Mouse (Mus musculus) testis, adult 2 months (tissue): ENCODE data around the gene Shisa8. TPM values are rescaled to one million over a fixed set of nuclear protein-coding genes. Genes with fewer than 3 reads are reported as not detected.

Experiments used
- H3K27ac ChIP-seq: fragments of 200-500 bp; 2 replicates; pipeline ENCODE4 v1.5.1; 2012; ENCODE audit warnings: low read depth, low read length; ENCODE audit not compliant: control insufficient read depth, insufficient read depth
- H3K27me3 ChIP-seq: fragments of 200-500 bp; 2 replicates; pipeline ENCODE4 v1.6.1; 2012; ENCODE audit warnings: mild to moderate bottlenecking, low read length, moderate library complexity; ENCODE audit not compliant: control insufficient read depth, insufficient read depth
- H3K36me3 ChIP-seq: fragments of 200-500 bp; 2 replicates; pipeline ENCODE4 v1.6.1; 2012; ENCODE audit warnings: mild to moderate bottlenecking, low read length; ENCODE audit not compliant: control insufficient read depth, insufficient read depth
- H3K4me1 ChIP-seq: fragments of 200-500 bp; 2 replicates; pipeline ENCODE4 v1.6.1; 2012; ENCODE audit warnings: low read length; ENCODE audit not compliant: control insufficient read depth, insufficient read depth
- H3K4me3 ChIP-seq: fragments of 200-500 bp; 2 replicates; pipeline ENCODE4 v1.5.1; 2012; ENCODE audit warnings: low read depth, mild to moderate bottlenecking, low read length, moderate library complexity, mixed read lengths; ENCODE audit not compliant: control insufficient read depth
- CTCF ChIP-seq: fragments of 200-500 bp; IDR thresholded peaks from 2 replicates; pipeline ENCODE4 v1.5.1; 2012; ENCODE audit warnings: low read depth, mild to moderate bottlenecking, inconsistent platforms, low read length, moderate library complexity; ENCODE audit not compliant: control insufficient read depth, insufficient read depth, insufficient replicate concordance
- POLR2A ChIP-seq: fragments of 200-500 bp; IDR thresholded peaks from 2 replicates; pipeline ENCODE4 v1.6.1; 2012; ENCODE audit warnings: low read depth, mild to moderate bottlenecking, inconsistent platforms, low read length, moderate library complexity; ENCODE audit not compliant: control insufficient read depth
- polyA plus RNA-seq: library from polyadenylated mRNA; depleted of rRNA; stranded (reverse); fragments of >200 nt; gene quantifications from 2 replicates; pipeline ENCODE4 v1.2.3, GENCODE M21; 2012

The Shisa8 gene
- polyA plus RNA-seq, 1 experiment: 0.31 TPM

DNA sequence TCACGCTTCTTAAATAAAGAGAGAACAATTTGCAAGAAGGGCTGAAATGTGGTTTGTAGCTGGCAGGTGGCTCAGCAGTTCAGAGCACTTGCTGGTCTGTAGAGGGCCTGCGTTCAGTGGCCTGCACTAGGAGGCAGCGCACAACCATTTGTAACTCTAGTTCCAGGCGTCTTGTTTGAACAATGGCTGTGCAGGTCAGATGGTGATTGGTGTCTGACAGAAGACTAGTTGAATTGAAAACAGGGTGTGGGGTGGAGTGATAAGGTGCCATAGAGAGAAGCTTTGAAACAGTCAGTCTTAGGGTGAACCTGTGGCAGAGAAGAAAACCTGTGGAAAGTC, 48.6 kb downstream of the Shisa8 start:
- Histone ChIP-seq H3K4me1 (no peaks in the 10 kb centered on the region), H3K36me3 (no peaks in the 10 kb centered on the region), H3K27ac (no peak overlapping the region), H3K27me3 (no peaks in the 10 kb centered on the region), H3K4me3 (no peak overlapping the region)
- TF ChIP-seq CTCF (no peak), POLR2A (no peak)

DNA sequence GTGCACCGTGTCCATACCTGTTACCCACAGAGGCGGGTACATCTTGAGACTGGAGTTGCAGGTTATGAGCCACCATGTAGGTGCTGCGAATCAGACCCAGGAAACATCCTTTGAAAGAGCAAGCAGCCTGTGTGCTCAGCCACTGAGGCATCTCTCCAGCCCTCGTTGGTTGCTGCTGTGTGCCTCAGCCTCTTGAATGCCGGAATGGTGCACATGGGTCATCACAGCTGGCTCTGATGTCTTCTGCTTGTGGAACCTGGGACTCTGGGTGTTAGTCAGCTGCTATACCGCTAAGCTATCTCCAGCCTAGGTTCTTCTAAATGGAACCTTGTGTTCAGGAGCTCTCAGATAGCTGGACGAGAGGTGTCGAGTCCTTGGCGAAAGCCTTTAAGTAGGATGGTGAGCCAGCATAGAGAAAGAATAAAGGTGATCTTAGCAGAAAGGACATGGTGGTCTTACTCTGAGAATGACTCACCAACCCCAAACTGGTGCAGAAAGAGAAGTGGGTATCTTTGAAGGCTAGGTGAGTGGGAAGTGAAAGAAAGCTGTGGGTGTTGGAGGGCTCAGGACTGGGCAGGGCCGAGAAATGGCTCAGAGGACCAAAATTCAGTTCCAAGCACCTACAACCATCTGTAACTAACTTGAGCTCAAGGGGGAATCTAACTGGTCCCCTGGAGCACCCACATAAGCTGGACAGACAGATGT, 49.1 kb downstream of the Shisa8 start:
- Histone ChIP-seq H3K27ac (no peak overlapping the region), H3K4me3 (no peak overlapping the region), H3K4me1 (no peaks in the 10 kb centered on the region)

DNA sequence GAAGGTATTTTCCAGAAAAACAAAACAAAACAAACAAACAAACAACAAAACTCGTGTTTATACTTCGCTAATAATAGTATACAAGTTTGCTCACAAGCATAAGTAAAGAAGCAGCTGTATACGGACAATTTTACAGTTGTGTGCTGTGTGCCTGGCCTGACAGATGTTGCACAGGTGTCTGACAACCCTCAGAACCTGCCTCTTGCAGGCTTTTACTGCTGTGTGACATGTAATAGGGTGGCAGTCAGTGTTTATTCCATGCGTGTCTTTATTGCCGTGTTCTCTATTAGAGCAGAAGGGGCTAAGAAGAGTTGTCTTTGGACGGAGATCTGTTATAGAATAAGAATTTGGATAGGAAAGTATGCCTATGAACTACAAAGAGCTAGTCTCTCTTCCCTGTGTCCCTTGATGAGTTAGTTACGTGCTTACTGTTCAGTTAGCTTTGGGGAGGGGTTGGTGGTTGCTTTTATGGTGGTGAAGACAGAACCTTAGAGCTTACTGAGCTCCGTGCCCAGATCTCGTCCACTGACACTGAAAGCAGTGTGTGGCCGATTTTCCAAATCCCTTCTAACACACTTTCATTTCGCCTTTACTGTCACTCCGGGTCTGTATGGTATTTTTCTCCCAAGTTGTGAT, 50.5 kb downstream of the Shisa8 start:
- no peak for TF ChIP-seq POLR2A
- no peak for TF ChIP-seq CTCF
- no peak overlapping the region for H3K4me3 ChIP-seq
- H3K27me3 ChIP-seq: no peaks in the 10 kb centered on the region
- H3K27ac ChIP-seq: no peak overlapping the region
- H3K4me1 ChIP-seq: no peaks in the 10 kb centered on the region
- H3K36me3 ChIP-seq: no peaks in the 10 kb centered on the region

More for the DNA sequence above, 49.1 kb downstream of the Shisa8 start:
- no peaks in the 10 kb centered on the region for H3K36me3 ChIP-seq
- H3K27me3 ChIP-seq: no peaks in the 10 kb centered on the region
- TF ChIP-seq POLR2A: no peak
- TF ChIP-seq CTCF: no peak

DNA sequence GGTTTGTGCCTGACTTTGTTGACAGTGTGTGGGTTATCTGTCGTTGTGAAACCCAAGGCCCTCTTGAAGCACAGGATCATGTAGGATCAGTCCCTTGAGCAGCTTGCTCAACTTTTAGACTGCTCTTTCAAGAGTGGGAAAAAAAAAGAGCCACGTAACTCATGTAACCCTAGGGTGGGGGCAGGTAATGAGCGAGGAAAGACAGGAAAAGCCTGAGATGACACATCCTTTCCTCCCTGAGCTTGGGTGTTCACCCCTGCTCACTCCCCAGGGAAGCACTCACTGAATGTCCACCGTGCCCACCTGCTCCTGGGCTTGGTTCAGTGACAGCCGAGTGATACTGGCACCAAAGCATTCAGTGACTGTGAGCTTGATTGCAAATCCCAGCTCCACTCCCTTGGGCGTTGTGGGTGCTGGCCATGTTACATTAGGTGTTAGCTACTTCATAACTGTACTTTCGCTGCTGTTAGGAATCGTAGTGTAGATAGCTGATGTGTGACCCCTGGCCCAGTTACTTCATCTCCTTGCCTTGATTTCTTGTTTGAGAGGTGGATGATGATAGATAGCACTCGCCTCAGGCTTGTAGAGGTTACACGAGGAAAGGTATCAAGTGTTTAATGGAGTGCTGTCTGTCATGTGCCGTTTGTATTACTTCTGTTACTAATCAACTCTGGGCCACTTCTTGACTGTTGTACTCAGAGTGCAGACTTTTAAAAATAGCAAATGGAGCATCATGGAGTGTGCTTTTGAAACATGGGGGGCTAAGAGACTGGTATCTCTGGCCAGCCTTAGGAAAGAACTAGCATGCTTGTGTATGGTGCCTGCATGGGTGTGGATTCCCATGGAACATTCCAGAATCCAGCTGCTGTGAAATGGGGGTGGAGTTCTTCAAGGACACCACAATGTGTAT, 51.6 kb downstream of the Shisa8 start:
- Histone ChIP-seq H3K36me3 (no peaks in the 10 kb centered on the region), H3K27me3 (no peaks in the 10 kb centered on the region), H3K4me1 (no peaks in the 10 kb centered on the region), H3K4me3 (no peak overlapping the region), H3K27ac (no peak overlapping the region)
- no peak for TF ChIP-seq POLR2A

DNA sequence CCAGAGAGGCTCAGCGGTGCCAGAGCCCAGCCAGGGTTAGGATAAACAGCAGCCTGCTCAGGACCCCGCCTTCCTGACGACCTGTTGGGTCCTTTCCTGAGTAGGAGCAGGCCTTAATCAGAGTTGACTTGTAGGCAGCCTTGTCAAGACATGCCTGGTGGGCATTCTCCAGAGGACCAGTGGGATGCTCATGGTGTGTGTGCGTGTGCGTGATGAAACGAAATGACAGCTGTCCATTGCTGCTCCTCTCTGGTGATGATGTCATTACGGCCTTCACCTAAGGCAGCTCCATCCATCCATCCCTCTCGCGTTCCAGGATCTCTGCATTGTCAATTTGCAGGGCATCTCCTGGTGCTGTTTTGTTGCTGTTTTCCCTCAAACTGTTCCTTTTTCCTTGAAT, 53.1 kb downstream of the Shisa8 start:
- H3K36me3 ChIP-seq: no peaks in the 10 kb centered on the region
- no peaks in the 10 kb centered on the region for H3K4me1 ChIP-seq
- H3K27me3 ChIP-seq: no peaks in the 10 kb centered on the region
- no peak overlapping the region for H3K27ac ChIP-seq
- no peak overlapping the region for H3K4me3 ChIP-seq
- no peak for TF ChIP-seq POLR2A
- TF ChIP-seq CTCF: no peak

DNA sequence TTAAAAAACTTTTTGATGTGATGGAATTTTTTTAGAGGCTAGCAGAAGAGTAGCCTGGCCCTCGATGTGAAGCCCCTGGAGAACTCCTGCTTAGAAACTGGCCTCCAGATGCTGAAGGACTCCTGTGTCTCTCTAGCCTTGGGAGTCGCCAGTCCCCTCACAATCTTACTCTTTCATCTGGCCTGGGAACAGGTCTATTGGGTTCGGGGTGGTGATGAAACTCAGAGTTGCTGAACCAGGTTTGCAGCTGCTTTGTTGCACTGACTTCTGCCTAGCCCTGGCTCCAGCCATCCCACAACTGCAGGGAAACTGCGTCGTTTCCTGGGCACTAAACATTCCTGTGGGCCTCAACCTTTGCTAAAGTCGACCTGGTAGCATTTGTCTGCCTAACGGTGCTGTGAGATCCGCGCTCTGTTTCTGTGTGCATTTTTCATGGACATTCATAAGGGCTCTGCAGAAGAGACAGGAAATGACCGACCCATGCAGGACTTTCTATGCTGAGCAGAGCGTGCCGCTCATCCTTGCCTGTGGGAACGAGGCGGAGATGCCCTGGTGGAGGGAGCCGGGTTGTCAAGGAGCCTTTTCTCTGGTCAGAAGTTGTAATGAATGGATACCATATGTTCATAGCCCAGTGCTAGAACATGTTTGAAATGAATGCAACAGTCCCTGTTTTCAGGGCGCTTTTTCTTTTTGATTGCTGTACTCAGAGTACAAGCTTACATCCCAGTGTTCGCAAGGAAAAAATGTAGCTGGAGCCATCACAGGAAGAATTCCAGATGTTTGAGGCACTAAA, 54.2 kb downstream of the Shisa8 start:
- Histone ChIP-seq H3K36me3 (no peaks in the 10 kb centered on the region), H3K27ac (no peak overlapping the region), H3K4me3 (no peak overlapping the region), H3K4me1 (no peaks in the 10 kb centered on the region), H3K27me3 (no peaks in the 10 kb centered on the region)
- TF ChIP-seq POLR2A (no peak), CTCF (no peak)

DNA sequence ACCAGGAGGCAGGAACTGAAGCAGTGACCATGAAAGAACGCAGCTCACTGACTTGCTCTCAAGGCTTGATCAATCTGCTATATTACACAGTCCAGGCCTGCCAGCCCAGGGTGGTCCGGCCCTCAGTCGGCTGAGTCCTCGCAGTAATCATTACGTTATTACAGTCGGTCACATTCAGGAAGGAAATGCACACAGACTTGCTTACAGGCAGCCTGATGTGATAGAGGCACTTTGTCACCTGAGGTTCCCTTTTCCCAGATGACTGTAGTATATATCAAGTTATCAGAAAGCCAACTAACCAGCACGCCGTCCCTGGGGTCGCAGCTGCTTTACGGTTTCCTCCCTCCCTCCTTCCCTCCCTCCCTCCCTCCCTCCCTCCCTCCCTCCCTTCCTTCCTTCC, 55.7 kb downstream of the Shisa8 start:
- TF ChIP-seq POLR2A (no peak), CTCF (no peak)
- Histone ChIP-seq H3K36me3 (no peaks in the 10 kb centered on the region), H3K4me3 (no peak overlapping the region), H3K27me3 (no peaks in the 10 kb centered on the region), H3K4me1 (no peaks in the 10 kb centered on the region), H3K27ac (no peak overlapping the region)
